Mouse (Mus musculus): Measurements from ENCODE around the gene Hmg20b. TPM values are rescaled to one million over a fixed set of nuclear protein-coding genes. Genes with fewer than 3 reads are reported as not detected.

Gene Hmg20b
- total RNA-seq, 1 experiment = 43.5 TPM

GRCm38 (mm10) chr10:81356352-81356990 lies 6.2 kb upstream of the Hmg20b start:
- Histone ChIP-seq H3K9ac (ENCODE audit: insufficient read depth, low read depth, low read length, poor library complexity, severe bottlenecking) (peak overlapping the region; percentile 53), H3K27ac (ENCODE audit: insufficient read depth, low read depth, low read length, poor library complexity, severe bottlenecking) (peak overlapping the region; percentile 94), H3K9me3 (ENCODE audit: control insufficient read depth, insufficient read depth, low read depth, low read length) (no peaks in the 10 kb centered on the region), H3K36me3 (ENCODE audit: control insufficient read depth, insufficient read depth, low read length, poor library complexity, severe bottlenecking) (peaks cover 11% of the 10 kb centered on the region; the same call in 1 of the 2 replicates), H3K4me1 (ENCODE audit: control insufficient read depth in 2 of 2, insufficient read depth in 2 of 2, low read length in 2 of 2, poor library complexity in 1 of 2) (peaks cover 15 to 37% of the 10 kb centered on the region in 2 experiments; a peak in 3 of 4 replicates), H3K4me3 (ENCODE audit: insufficient read depth in 1 of 2, low read depth in 1 of 2, low read length in 2 of 2, poor library complexity in 1 of 2, severe bottlenecking in 1 of 2) (peak overlapping the region; percentile 77 to 79)
- DNase-seq (ENCODE audit: low read depth, low spot score) = no peak
- TF ChIP-seq HCFC1 (IDR thresholded peaks at IDR 0.05; ENCODE audit: borderline replicate concordance, insufficient read depth, low read length) (no peak), CHD2 (IDR thresholded peaks at IDR 0.05; ENCODE audit: low read depth, low read length) (no peak), ZNF384 (IDR thresholded peaks at IDR 0.05; ENCODE audit: low read depth, low read length) (no peak), MAFK (IDR thresholded peaks at IDR 0.05; ENCODE audit: insufficient read depth, low read depth, low read length) (no peak), ZC3H11A (IDR thresholded peaks at IDR 0.05; ENCODE audit: borderline replicate concordance, low read depth, low read length) (no peak)
- in situ Hi-C loops (cut with MboI; ENCODE audit: low sequenced_read_pairs in 2 of 2, unreplicated experiment in 2 of 2) = no loop called here

DNA sequence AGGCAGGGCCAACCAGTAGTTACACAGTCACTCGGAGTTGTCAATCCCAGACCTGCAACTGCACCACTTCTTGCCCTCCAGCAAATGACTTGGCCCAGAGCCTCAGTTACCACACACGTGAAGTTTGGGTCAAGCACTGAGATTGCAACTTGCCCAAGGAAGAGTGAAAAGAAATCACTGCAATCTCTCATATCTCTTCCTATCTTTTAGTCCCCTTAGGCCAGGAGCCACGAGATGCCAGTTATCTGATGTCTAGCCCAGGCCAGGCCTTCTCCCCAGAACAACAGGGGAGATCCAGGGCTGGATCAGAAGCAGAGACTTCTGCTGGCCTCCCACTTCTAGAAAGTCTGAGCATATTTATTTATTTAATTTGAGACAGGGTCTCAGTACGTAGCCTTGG lies 5.3 kb upstream of the Hmg20b start:
- Histone ChIP-seq H3K27ac (ENCODE audit: insufficient read depth, low read depth, low read length, poor library complexity, severe bottlenecking) (peak overlapping the region; percentile 94; the same call in 1 of the 2 replicates), H3K9me3 (ENCODE audit: control insufficient read depth, insufficient read depth, low read depth, low read length) (no peaks in the 10 kb centered on the region), H3K9ac (ENCODE audit: insufficient read depth, low read depth, low read length, poor library complexity, severe bottlenecking) (peak overlapping the region; percentile 15; the same call in 1 of the 2 replicates), H3K4me3 (ENCODE audit: insufficient read depth in 1 of 2, low read depth in 1 of 2, low read length in 2 of 2, poor library complexity in 1 of 2, severe bottlenecking in 1 of 2) (no peak overlapping the region), H3K4me1 (ENCODE audit: control insufficient read depth in 2 of 2, insufficient read depth in 2 of 2, low read length in 2 of 2, poor library complexity in 1 of 2) (peaks cover 13 to 29% of the 10 kb centered on the region in 2 experiments; a peak in 3 of 4 replicates), H3K36me3 (ENCODE audit: control insufficient read depth, insufficient read depth, low read length, poor library complexity, severe bottlenecking) (peaks cover 5% of the 10 kb centered on the region; the same call in 1 of the 2 replicates)
- TF ChIP-seq HCFC1 (IDR thresholded peaks at IDR 0.05; ENCODE audit: borderline replicate concordance, insufficient read depth, low read length) = no peak
- TF ChIP-seq CHD2 (IDR thresholded peaks at IDR 0.05; ENCODE audit: low read depth, low read length) = no peak
- no peak for TF ChIP-seq ZNF384 (IDR thresholded peaks at IDR 0.05; ENCODE audit: low read depth, low read length)
- no peak for TF ChIP-seq ZC3H11A (IDR thresholded peaks at IDR 0.05; ENCODE audit: borderline replicate concordance, low read depth, low read length)
- TF ChIP-seq MAFK (IDR thresholded peaks at IDR 0.05; ENCODE audit: insufficient read depth, low read depth, low read length) = no peak
- DNase-seq (ENCODE audit: low read depth, low spot score) = no peak
- in situ Hi-C loops (cut with MboI; ENCODE audit: low sequenced_read_pairs in 2 of 2, unreplicated experiment in 2 of 2) = no loop called here

DNA sequence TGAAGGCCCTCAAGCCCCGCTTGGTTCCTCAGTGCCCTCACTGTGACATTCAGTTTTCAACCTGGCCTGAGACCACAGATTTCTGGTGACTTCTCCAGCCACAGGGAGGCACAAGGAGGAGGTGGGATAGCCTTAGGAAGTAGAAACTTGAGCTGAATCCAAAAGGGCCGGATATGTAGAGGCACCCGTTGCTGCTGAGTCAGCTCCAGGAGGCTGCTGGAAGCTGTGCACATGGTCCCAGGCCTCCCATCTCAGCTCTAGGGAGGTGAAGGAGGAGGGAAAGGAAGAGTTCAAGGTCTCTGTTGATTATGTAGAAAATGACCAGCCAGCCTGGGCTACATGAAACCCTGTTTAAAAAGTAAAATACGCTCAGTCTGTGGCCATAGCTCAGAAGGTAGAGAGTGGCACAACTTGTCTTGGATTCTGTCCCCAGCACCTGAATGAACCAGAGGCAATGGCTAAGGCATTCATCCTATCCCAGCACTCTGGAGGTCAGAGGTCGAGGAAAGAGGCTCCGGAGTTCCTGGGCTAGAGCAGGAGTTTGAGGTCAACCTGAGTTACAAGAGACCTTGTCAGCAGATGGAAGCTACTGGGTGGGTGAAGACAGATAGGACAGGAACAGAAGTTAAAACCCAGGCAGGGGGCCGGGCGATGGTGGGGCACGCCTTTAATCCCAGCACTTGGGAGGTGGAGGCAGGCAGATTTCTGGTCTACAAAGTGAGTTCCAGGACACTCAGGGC lies 4.6 kb upstream of the Hmg20b start:
- no peak for DNase-seq (ENCODE audit: low read depth, low spot score)
- Histone ChIP-seq H3K27ac (ENCODE audit: insufficient read depth, low read depth, low read length, poor library complexity, severe bottlenecking) (peak overlapping the region; percentile 94), H3K9ac (ENCODE audit: insufficient read depth, low read depth, low read length, poor library complexity, severe bottlenecking) (peak overlapping the region; percentile 34; the same call in 1 of the 2 replicates), H3K9me3 (ENCODE audit: control insufficient read depth, insufficient read depth, low read depth, low read length) (no peaks in the 10 kb centered on the region), H3K36me3 (ENCODE audit: control insufficient read depth, insufficient read depth, low read length, poor library complexity, severe bottlenecking) (peaks cover 1% of the 10 kb centered on the region; the same call in 1 of the 2 replicates), H3K4me1 (ENCODE audit: control insufficient read depth in 2 of 2, insufficient read depth in 2 of 2, low read length in 2 of 2, poor library complexity in 1 of 2) (peaks cover 11 to 26% of the 10 kb centered on the region in 2 experiments; a peak in 3 of 4 replicates), H3K4me3 (ENCODE audit: insufficient read depth in 1 of 2, low read depth in 1 of 2, low read length in 2 of 2, poor library complexity in 1 of 2, severe bottlenecking in 1 of 2) (no peak overlapping the region; a peak in 1 of 4 replicates)
- in situ Hi-C loops (cut with MboI; ENCODE audit: low sequenced_read_pairs in 2 of 2, unreplicated experiment in 2 of 2) = no loop called here
- TF ChIP-seq MAFK (IDR thresholded peaks at IDR 0.05; ENCODE audit: insufficient read depth, low read depth, low read length) (peak; percentile 89), ZNF384 (IDR thresholded peaks at IDR 0.05; ENCODE audit: low read depth, low read length) (no peak)

- peak; percentile 81 for DNase-seq (ENCODE audit: low read depth, low spot score)
- in situ Hi-C loops (cut with MboI; ENCODE audit: low sequenced_read_pairs in 2 of 2, unreplicated experiment in 2 of 2) = no loop called here
- no peaks in the 10 kb centered on the region for H3K36me3 ChIP-seq (ENCODE audit: control insufficient read depth, insufficient read depth, low read length, poor library complexity, severe bottlenecking)
- H3K4me1 ChIP-seq (ENCODE audit: control insufficient read depth in 2 of 2, insufficient read depth in 2 of 2, low read length in 2 of 2, poor library complexity in 1 of 2) = peaks cover 11 to 23% of the 10 kb centered on the region in 2 experiments; a peak in 3 of 4 replicates
- peak overlapping the region; percentile 49; the same call in 1 of the 2 replicates for H3K9ac ChIP-seq (ENCODE audit: insufficient read depth, low read depth, low read length, poor library complexity, severe bottlenecking)
- no peaks in the 10 kb centered on the region for H3K9me3 ChIP-seq (ENCODE audit: control insufficient read depth, insufficient read depth, low read depth, low read length)
- H3K4me3 ChIP-seq (ENCODE audit: insufficient read depth in 1 of 2, low read depth in 1 of 2, low read length in 2 of 2, poor library complexity in 1 of 2, severe bottlenecking in 1 of 2) = peak overlapping the region; percentile 35 to 62
- no peak for TF ChIP-seq ZNF384 (IDR thresholded peaks at IDR 0.05; ENCODE audit: low read depth, low read length)
- no peak for TF ChIP-seq HCFC1 (IDR thresholded peaks at IDR 0.05; ENCODE audit: borderline replicate concordance, insufficient read depth, low read length)
- H3K27ac ChIP-seq (ENCODE audit: insufficient read depth, low read depth, low read length, poor library complexity, severe bottlenecking) = peak overlapping the region; percentile 1; the same call in 1 of the 2 replicates
Observed at GRCm38 (mm10) chr10:81351678-81352291, 1.5 kb upstream of the Hmg20b start.
